Mouse (Mus musculus): ENCODE data around the gene Dusp5. TPM values are rescaled to one million over a fixed set of nuclear protein-coding genes. Genes with fewer than 3 reads are reported as not detected.
A peak's percentile ranks its signal among the peaks of the same experiment; 100 is the strongest.
"Not testable (repeated sequence)": the region's sequence is repeated elsewhere in the genome, so short reads cannot be mapped to it uniquely, and the experiment has no call there.

Dusp5 gene
- total RNA-seq, 2 experiments from 2014 or later = 5.4 to 5.5 TPM

DNA sequence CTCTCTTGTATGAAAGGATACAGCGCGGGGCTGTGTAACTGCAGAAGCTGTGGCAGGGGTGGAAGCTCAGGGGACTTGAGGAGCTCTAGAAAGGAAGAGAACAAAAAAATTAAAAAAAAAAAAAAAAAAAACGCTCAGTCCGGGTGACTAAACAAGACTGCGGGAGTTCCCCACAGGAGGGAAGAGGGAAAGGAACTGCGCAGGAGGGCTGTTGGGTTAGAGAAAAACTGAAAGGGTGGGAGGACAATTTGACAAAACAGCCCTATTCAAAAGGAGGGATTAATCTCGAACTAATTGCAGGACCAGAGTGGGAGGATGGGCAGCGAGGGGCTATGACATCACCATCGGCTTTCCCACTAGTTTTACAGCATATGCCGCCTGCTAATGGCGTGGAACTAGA is 39.0 kb downstream of the Dusp5 start:
- intact Hi-C loops (cut with DNase I) = no loop called here
- DNase-seq (ENCODE audit: extremely low spot score in 1 of 2, low spot score in 2 of 2) = no peak

DNA sequence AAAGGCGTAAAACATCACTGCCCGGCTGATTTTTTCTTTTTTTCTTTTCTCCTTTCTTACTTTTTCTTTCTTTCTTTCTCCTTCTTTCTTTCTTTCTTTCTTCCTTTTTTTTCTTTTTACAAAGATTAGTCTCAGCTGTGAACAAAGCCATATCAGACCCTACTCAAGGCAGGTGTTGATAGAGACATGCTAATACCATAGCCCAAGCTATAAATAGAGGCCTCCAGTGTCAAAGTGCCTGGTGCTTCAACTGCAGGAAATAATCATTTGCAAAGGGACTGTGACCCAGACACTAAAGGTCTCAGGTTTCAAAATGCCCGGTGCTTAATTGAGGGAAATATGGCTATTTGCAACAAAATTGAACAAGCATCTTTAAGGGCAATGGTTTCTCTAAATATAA is 39.6 kb downstream of the Dusp5 start:
- intact Hi-C loops (cut with DNase I) = no loop called here

DNA sequence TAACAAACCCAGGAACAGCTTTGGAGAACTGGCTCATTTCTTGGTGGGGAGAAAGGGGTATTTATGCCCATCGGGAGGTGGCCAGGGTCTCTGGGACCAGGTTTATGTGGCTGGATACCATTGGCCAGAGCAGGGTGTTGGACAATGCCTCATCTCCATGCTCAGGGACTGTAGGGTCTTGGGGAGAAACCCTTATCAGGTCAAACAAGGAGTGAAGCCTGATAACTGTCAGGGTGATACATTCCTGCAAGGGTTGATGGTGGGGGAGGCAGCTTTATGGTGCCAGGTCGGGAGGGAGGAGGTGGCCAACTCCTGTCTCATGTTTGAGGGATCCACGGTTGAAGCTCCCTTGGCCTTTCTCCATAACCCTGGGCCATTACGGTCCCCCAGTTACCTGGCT is 42.1 kb downstream of the Dusp5 start:
- DNase-seq (ENCODE audit: extremely low spot score in 1 of 2, low spot score in 2 of 2) = no peak
- intact Hi-C loops (cut with DNase I) = no loop called here

More for the DNA sequence above, 39.6 kb downstream of the Dusp5 start:
- no peak for DNase-seq (ENCODE audit: extremely low spot score in 1 of 2, low spot score in 2 of 2)

DNA sequence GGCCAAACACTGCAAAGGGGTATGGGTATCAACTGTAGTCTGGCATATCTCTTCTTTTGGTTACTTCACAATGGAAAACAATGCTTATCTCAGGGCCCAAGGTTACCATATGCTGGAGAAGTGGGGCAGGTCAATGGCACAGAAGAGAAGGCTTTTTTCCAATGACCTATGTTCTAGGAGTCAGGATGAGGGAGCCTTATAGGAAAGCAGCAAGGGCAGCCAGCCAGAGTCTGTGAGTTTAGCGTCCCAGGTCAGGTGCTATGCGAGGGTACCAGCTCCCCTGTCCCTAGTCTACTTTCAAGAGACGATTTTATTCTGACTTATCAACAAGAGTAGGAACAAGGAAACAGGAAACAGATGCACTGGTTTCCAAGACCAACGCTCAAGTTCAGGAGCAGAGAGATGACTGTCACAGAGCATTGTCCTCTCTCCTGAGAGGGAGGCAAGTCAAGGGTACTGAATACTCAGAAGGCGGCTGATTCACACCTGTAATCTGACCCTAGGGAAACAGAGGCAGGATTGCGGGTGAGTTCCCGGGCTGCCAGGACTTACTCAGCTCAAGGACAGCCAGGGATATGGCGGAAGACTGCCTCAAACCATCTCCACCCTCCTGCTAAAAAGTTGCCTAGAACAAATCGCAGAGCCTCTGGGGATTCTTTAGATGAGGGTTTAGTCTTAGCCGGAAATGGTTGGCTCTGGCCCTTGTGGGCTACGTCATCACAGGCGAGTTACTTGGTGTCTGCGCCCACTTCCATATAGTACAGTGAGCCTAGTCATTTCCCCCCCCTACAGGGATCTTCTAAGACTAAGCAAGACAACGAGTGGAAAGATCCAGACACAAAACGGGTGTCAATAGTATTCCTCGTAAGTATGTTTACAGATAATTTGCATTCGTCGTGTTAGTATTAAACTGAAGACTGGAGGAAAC is 42.9 kb downstream of the Dusp5 start:
- intact Hi-C loops (cut with DNase I) = no loop called here
- DNase-seq (ENCODE audit: extremely low spot score in 1 of 2, low spot score in 2 of 2) = no peak

DNA sequence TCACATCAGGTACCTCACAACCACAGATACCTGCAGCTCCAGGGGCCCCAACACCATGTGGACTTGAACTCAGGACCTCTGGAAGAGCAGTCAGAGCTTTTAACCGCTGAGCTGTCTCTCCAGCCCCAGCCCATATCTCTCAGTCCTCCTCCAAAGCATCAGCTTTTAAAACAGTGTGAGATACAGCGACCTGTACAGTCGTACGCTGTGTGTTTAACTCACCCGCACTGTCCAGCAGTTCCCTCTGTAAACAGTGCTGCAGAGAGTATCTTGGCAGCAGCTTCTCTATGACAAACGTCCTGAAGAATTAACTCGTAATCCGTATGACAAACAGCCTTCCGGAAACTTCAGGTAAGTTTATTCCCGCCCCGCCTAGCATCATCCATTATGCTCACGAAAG is 43.7 kb downstream of the Dusp5 start:
- no peak for DNase-seq (ENCODE audit: extremely low spot score in 1 of 2, low spot score in 2 of 2)
- intact Hi-C loops (cut with DNase I) = no loop called here

DNA sequence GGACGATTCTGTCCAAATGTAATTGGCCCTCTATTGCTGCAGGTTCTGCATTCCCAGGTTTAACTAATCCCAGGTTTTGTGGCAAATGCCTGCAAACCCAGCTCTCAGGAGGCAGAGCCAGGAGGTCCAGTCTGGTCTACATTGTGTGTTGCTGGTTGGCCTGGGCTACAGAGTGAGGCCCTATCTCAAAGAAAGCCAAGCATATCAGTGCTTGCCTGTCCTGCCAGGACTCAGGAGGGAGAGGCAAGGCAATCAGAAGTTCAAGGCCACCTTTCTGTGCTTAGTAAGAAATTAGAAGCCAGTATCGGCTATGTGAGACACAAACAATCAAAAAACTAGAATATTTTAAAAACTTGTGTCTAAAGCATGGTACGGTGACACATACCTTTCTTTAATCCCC is 44.2 kb downstream of the Dusp5 start:
- no peak for DNase-seq (ENCODE audit: extremely low spot score in 1 of 2, low spot score in 2 of 2)
- intact Hi-C loops (cut with DNase I) = no loop called here

DNA sequence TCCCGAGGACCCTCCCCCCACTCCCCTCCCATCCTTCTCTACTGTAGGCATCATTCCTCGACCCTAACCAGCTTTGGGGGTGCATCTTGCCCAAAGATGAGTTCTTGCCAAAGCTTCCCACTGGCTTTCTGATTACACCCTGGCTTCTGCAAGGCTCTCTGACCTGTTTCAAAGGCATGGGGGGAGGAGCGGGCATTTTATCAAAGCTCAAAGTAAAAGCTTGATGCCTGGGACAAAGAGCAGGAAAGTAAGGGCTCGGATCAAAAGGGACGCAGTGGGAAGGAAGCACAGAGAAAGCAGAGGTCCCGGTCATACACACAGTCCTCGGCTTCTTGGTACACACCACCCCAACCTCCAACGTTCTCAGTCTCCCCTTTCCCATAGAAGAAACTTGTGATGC is 45.2 kb downstream of the Dusp5 start:
- intact Hi-C loops (cut with DNase I) = no loop called here
- DNase-seq (ENCODE audit: extremely low spot score in 1 of 2, low spot score in 2 of 2) = no peak

DNA sequence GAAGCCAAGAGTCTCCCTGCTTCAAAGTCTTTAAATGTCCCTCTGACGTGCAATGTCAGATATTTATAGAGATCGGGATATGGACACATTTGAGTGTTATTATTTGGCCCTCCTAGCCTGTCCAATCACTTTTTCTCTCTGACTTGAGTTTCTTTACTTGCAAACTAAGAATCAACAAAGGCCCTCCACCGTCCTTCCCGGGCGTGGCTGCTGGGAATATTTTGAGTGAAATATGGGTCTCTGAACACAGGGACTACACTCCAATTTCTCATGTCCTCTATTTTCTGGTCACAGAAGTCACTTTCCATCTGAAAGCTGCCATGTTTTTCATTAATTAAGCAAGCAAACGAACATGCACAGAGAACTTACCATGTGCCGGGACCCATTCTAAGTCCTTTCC is 45.6 kb downstream of the Dusp5 start:
- no peak for DNase-seq (ENCODE audit: extremely low spot score in 1 of 2, low spot score in 2 of 2)
- intact Hi-C loops (cut with DNase I) = no loop called here

DNA sequence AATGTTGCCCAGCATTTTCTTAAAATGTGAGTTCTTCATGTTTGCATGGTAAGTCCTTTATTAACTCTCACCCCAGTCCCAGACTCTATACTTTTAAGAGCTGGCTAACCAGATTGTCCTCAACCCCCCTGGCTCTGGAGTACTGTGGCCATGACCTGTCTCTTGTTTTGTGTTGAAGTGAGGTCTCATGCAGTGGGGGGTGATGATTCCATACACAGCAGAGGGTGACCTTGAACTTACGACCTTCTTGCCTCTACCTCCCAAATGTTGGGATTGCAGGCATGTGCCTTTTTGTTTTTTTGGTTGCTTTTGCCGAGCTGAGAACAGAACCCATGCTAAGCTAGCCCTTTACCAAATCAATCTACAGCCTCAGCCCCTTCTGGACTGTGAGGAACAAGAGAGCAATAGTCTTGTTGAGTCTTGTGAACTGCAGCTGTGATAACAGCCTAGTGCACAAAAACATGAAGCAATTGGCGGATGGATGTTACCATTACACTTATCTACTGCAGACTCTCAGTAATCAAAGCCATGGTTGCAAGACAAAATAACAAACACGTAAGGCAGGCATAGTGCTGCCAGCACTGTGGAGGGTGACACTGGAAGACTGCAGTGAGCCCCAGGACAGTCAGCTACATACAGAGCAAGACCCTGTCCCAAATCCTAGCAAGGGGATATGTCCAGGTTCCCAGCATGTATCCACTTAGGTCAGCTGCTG is 46.5 kb downstream of the Dusp5 start:
- intact Hi-C loops (cut with DNase I) = loop anchor here (5.0 kb wide), 1 partner anchor 163 kb away; no protein-coding TSS in a partner anchor

DNA sequence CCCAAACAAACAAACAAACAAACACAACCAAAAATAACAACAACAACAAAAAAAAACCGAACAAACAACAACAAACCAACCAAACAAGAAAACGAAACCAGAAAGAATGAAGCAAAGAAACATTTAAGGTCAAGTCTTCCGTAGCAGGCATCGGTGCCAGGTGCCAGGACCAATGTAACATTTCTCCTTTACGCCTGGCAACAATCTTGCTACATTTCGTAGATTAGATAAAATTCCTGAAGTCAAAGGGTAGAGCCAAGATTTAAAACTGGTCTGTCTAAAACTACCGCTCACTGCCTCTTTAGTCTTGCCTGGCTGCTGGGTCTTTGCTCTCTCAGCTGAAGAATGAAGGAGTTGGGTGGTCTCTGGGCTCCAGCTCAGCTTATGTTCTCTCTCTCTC is 47.2 kb downstream of the Dusp5 start:
- intact Hi-C loops (cut with DNase I) = loop anchor here (5.0 kb wide), 1 partner anchor 164 kb away; no protein-coding TSS in a partner anchor
- DNase-seq (ENCODE audit: extremely low spot score in 1 of 2, low spot score in 2 of 2) = no peak

More for the DNA sequence above, 46.5 kb downstream of the Dusp5 start:
- no peak for DNase-seq (ENCODE audit: extremely low spot score in 1 of 2, low spot score in 2 of 2)

DNA sequence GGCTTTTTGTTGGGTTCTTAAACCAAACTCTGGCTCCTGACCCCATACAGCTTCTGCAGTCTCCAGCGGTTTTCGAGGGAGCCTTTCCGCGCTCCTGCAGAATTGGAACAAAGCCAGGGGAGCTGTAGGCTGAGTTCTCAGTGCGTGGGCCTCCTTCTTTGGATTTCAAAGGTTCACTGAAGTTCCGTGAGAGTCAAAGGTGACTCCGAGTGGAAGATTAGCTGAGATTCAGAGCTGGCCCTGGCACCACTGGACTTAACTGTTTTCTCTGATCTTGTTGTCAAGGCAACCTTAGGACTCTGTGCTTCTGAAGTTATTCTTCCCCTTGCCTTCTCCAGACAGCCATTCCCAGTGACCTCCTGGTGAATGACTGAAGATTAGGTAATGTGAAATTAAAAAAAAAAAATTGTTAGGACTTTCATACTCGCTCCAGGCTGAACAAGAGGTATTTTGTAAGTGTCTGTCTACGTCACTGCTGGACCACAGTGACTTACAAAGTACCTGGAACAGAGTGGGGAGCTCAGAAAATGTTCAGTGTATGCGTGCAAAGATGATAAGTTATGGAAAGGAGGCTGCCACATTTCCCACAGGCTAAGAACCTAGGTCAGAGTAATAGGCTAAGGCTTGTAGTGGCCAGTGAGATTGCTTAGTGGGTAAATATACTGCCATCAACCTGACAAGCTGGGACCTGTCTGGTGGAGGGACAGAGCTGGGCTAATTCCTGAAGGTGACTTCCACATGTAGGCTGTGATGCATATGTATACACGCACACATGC is 48.3 kb downstream of the Dusp5 start:
- intact Hi-C loops (cut with DNase I) = loop anchor here (5.0 kb wide), 1 partner anchor 165 kb away; no protein-coding TSS in a partner anchor
- DNase-seq (ENCODE audit: extremely low spot score in 1 of 2, low spot score in 2 of 2) = no peak

DNA sequence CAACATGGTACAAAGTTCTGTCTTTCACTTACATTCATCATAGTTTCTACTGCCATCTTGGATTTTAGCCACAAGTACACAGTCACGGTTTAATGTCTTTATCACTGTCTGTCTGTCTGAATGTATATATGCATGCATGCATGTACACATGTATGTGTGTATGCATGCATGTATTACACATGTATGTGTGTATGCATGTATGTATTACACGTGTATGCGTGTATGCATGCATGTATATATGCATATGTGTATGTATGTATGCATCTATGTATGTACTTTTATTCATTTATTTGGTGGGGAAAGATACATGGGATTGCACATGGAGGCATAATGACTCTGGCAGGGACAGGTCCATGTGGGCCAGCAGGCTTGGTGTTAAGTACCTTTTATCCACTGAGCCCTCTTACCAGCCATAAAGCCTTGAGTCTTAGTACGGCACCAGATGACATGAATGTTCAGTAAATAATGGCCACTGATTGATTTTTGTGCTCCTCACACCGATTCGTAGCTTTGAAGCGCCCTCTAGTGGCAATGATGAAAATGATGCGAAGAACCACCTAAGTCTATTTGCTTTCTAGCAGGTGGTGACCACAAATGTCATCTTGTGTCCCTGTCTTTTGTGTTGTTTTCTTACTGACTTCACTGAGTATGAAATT is 49.8 kb downstream of the Dusp5 start:
- intact Hi-C loops (cut with DNase I) = loop anchor here (1.0 to 5.0 kb wide), 2 partner anchors 166 to 184 kb away; no protein-coding TSS in a partner anchor
- peak; percentile 50 to 66 for DNase-seq (ENCODE audit: extremely low spot score in 1 of 2, low spot score in 2 of 2)

DNA sequence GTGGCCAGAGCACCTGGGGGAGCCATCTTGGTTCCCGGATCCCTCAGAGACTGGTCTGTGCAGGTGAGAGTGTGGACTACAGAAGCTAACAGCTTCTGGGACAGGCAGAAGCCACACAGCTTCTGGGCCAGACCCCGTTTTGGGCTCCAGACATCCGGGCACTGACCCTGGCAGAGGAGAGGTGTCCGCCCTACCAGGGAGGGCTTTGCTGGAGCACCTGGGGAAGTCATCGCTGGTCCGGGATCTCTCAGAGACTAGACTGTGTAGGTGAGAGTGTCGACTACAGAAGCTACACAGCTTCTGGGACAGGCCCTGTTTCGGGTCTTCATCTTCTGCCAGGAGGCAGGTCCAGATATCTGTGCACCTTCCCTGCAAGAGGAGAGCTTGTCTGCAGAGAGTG is 51.4 kb downstream of the Dusp5 start:
- DNase-seq (ENCODE audit: extremely low spot score in 1 of 2, low spot score in 2 of 2); intact Hi-C loops (cut with DNase I): not testable (repeated sequence)

DNA sequence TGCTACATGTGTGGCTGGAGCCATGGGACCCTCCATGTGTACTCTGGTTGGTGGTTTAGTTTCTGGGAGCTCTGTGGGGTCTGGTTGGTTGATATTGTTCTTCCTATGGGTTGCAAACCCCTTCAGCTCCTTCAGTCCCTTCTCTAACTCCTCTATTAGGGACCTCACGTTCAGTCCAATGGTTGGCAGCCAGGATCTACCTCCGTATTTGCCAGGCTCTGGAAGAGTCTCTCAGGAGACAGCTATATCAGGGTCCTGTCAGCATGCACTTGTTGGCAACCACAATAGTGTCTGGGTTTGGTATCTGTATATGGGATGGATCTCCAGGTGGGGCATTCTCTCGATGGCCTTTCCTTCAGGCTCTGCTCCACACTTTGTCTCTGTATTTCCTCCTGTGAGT is 58.8 kb downstream of the Dusp5 start:
- DNase-seq (ENCODE audit: extremely low spot score in 1 of 2, low spot score in 2 of 2); intact Hi-C loops (cut with DNase I): not testable (repeated sequence)

DNA sequence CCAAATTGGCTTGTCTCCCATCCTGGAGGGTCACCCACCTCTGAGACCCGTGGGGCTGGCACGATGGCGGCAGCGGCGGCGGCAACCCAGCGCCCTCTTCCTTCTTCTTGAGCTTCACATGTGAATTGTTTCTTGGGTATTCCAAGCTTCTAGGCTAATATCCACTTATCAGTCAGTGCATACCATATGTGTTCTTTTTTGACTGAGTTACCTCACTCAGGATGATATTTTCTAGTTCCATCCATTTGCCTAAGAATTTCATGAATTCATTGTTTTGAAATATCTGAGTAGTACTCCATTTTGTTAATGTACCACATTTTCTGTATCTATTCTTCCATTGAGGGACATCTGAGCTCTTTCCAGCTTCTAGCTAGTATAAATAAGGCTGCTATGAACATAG is 60.1 kb downstream of the Dusp5 start, which contains the start of gene Nutf2-ps1:
Gene Nutf2-ps1, minus strand, starts transcription at position 101 of the 400 bp plus-strand sequence.
- intact Hi-C loops (cut with DNase I); DNase-seq (ENCODE audit: extremely low spot score in 1 of 2, low spot score in 2 of 2): not testable (repeated sequence)
